Mouse (Mus musculus) gastrocnemius, postnatal 10 days (tissue): ENCODE results near the gene Gna15. TPM values are rescaled to one million over a fixed set of nuclear protein-coding genes. Genes with fewer than 3 reads are reported as not detected.

ENCODE experiments used
- DNase-seq: peaks from one replicate; pipeline ENCODE4 v3.0.0; 2021; ENCODE audit warnings: mixed read lengths
- total RNA-seq, 2 experiments: library from RNA; stranded (reverse); gene quantifications; 2 replicates each; pipeline ENCODE4 v1.2.3; 2021

The Gna15 gene
- total RNA-seq, 2 experiments from 2014 or later, result 0.47 to 0.77 TPM

GRCm38 (mm10) chr10:81467670-81468235 is 56.3 kb downstream of the Gna15 start:
- DNase-seq, result no peak

GRCm38 (mm10) chr10:81466881-81467280 is 57.1 kb downstream of the Gna15 start:
- no peak for DNase-seq

- peak; percentile 3 for DNase-seq
These were observed 58.0 kb downstream of the Gna15 start for GRCm38 (mm10) chr10:81466066-81466465.

- DNase-seq, result peak; percentile 3
These were observed 58.8 kb downstream of the Gna15 start for GRCm38 (mm10) chr10:81465265-81465645.

- DNase-seq, result peak; percentile 39
These were observed 59.4 kb downstream of the Gna15 start for GRCm38 (mm10) chr10:81464405-81465264.

- DNase-seq, result peak; percentile 2
These were observed 60.5 kb downstream of the Gna15 start for GRCm38 (mm10) chr10:81463531-81463930.

DNA sequence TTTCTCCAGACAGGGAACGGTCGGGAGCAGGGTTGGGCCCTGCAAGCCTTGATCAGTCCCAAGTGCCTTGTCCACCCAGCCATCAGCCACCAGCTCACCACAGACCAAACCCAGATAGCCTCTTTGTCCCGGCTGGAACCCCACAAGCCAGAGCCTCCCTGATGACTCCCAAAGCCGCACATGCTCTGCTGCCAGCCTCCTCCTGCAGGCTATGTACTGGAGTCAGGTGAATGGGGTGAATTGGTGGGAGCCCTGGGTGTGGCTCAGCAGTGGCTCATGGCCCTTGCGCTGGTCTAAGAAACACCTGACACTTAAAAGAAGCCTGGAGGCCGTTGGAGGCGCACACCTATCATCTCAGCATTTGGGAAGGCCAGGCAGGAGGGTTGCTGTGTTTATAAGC is 61.1 kb downstream of the Gna15 start:
- peak; percentile 3 for DNase-seq

DNA sequence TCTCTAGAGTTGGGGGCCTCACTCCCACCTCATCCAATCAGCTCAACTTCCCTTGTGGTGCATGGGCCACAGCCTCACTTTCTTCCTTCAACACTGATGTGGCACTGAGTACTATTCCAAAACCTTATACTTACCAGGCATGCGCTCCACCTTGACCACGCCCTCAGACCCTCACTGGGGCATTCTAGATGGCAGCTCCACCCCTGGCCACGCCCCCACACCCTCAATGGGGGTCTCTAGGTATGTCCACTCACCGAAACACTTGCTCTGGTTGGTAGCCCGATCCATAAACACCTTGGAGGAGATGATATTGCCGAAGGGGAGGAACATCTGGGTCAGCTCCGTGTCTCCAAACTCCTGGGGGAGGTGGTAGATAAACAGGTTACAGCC is 61.6 kb downstream of the Gna15 start:
- peak; percentile 4 for DNase-seq

- DNase-seq, result peak; percentile 4
These were observed 62.2 kb downstream of the Gna15 start for GRCm38 (mm10) chr10:81461673-81462414.

GRCm38 (mm10) chr10:81460951-81461350 is 63.1 kb downstream of the Gna15 start:
- no peak for DNase-seq

- DNase-seq, result peak; percentile 6
These were observed 63.6 kb downstream of the Gna15 start for GRCm38 (mm10) chr10:81460471-81460870.

DNA sequence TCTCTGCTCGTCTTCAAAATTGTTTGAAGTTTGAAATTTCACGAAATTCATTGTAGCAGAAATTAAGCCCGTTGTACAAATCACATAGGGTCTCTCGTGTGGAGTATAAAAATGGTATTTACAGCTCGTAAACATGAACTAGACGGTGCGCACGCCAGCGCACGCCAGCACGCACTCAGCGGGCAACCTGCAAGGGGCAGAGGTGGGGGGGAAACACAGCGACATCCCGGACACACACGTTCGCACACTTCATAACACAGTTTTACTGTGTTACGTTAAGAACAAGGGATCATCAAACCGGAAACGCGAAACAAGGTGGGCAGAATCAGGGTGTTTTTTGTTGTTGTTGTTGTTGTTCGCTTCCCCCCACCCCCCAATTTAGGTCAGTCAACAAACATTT is 64.6 kb downstream of the Gna15 start:
- DNase-seq, result no peak

GRCm38 (mm10) chr10:81458267-81458666 is 65.8 kb downstream of the Gna15 start:
- DNase-seq, result no peak

- DNase-seq, result peak; percentile 1
These were observed 66.4 kb downstream of the Gna15 start for GRCm38 (mm10) chr10:81457624-81458023.

DNA sequence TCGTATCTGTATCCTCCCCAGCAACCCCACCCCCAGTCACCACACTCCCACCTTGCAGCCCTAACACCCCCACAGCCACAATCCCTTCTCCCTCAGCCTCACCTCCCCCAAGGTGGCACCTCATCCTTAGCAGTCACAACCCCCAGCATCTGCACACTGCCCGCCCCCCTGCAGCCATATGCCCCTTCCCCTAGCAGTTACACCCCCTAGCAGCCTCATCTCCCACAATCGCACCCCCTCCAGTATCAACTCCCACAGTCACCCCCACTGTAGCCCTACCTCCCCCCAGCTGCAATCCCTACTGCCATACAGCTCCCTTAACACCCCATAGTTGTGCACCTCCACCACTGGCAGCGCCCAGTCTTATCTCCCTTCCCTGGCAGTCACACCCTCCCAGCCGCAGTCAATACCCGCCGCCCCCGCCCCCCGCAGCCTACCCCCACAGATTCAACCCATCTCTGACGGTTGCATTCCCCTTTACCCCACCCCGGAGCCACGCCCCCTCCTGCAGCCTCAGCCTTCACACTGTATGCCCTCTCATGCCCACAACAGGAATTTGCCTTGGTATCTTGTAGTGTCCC is 67.0 kb downstream of the Gna15 start:
- DNase-seq, result peak; percentile 3

GRCm38 (mm10) chr10:81455181-81455895 is 68.7 kb downstream of the Gna15 start, which contains the start of gene Nfic:
TSS of gene Nfic (minus strand) at chr10:81455635.
- DNase-seq, result peak; percentile 9

DNA sequence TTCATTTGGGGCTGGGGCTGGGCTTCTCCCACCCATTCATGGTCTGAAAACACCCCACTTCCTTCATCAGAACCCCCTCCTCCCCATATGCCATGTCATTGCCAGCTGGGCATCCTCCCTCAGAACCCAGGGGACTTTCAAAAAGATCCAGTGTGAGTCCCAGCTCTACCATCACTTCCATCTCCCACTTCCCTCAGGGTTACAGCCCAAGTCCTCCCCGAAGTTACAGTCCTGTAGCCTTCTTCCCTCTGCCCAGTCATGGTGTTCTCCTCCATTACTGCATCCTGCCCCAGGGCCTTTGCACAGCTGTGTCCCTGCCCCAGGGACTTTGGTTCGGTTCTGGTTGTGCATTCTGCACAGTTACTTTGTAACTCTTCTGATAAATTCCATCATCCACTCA is 69.9 kb downstream of the Gna15 start:
- peak; percentile 2 for DNase-seq

- DNase-seq, result peak; percentile 7
These were observed 71.1 kb downstream of the Gna15 start for GRCm38 (mm10) chr10:81452947-81453288.
